Mouse (Mus musculus): ENCODE measurements at regions not wholly inside any gene's neighbourhood (a gene's known extent, or its start where the extent isn't known, plus 50 kb on each side); places are given as distances from the start of the nearest gene placed in this dataset.

- H3K9ac ChIP-seq: no peak overlapping the region
- no peak for ATAC-seq (ENCODE audit: insufficient read depth)
- 33% methylated on average over 4 of the region's 4 CpGs for WGBS (ENCODE audit: insufficient replicate concordance)
- no peaks in the 10 kb centered on the region for H3K27me3 ChIP-seq
- H3K4me2 ChIP-seq: no peak overlapping the region
- H3K4me1 ChIP-seq (replicated peaks): no peaks in the 10 kb centered on the region
- H3K36me3 ChIP-seq (replicated peaks): no peaks in the 10 kb centered on the region
- H3K9me3 ChIP-seq (replicated peaks): no peaks in the 10 kb centered on the region
- H3K4me3 ChIP-seq (replicated peaks): no peak overlapping the region
- H3K27ac ChIP-seq (replicated peaks): no peak overlapping the region
Measured at GRCm38 (mm10) chr4:12620059-12620755, 448.4 kb upstream of the Fam92a start.

- Histone ChIP-seq H3K9ac (no peak overlapping the region), H3K4me2 (no peak overlapping the region), H3K4me1 (replicated peaks) (no peaks in the 10 kb centered on the region), H3K36me3 (replicated peaks) (no peaks in the 10 kb centered on the region), H3K27me3 (no peaks in the 10 kb centered on the region), H3K4me3 (replicated peaks) (no peak overlapping the region), H3K9me3 (replicated peaks) (no peaks in the 10 kb centered on the region), H3K27ac (replicated peaks) (no peak overlapping the region)
- no peak for ATAC-seq (ENCODE audit: insufficient read depth)
- 41% methylated on average over 5 of the region's 5 CpGs for WGBS (ENCODE audit: insufficient replicate concordance)
Measured at GRCm38 (mm10) chr4:12616665-12617064, 444.9 kb upstream of the Fam92a start.

- no peaks in the 10 kb centered on the region for H3K36me3 ChIP-seq (replicated peaks)
- H3K27me3 ChIP-seq: no peaks in the 10 kb centered on the region
- ATAC-seq (ENCODE audit: insufficient read depth): no peak
- H3K4me2 ChIP-seq: no peak overlapping the region
- no peak overlapping the region for H3K9ac ChIP-seq
- 54% methylated on average over 5 of the region's 5 CpGs for WGBS (ENCODE audit: insufficient replicate concordance)
- no peak overlapping the region for H3K27ac ChIP-seq (replicated peaks)
- H3K4me1 ChIP-seq (replicated peaks): no peaks in the 10 kb centered on the region
- H3K9me3 ChIP-seq (replicated peaks): no peaks in the 10 kb centered on the region
- H3K4me3 ChIP-seq (replicated peaks): no peak overlapping the region
Measured at GRCm38 (mm10) chr4:12611511-12611910, 439.7 kb upstream of the Fam92a start.

GRCm38 (mm10) chr4:12601165-12601919 lies 429.5 kb upstream of the Fam92a start:
- no peaks in the 10 kb centered on the region for H3K9me3 ChIP-seq (replicated peaks)
- 69% methylated on average over 15 of the region's 15 CpGs for WGBS (ENCODE audit: insufficient replicate concordance)
- no peak overlapping the region for H3K9ac ChIP-seq
- no peaks in the 10 kb centered on the region for H3K4me1 ChIP-seq (replicated peaks)
- H3K4me2 ChIP-seq: no peak overlapping the region
- H3K36me3 ChIP-seq (replicated peaks): no peaks in the 10 kb centered on the region
- H3K4me3 ChIP-seq (replicated peaks): no peak overlapping the region
- H3K27me3 ChIP-seq: no peaks in the 10 kb centered on the region
- H3K27ac ChIP-seq (replicated peaks): no peak overlapping the region
- no peak for ATAC-seq (ENCODE audit: insufficient read depth)

- no peaks in the 10 kb centered on the region for H3K4me1 ChIP-seq (replicated peaks)
- H3K27me3 ChIP-seq: no peaks in the 10 kb centered on the region
- H3K4me3 ChIP-seq (replicated peaks): no peak overlapping the region
- no peak overlapping the region for H3K4me2 ChIP-seq
- H3K36me3 ChIP-seq (replicated peaks): no peaks in the 10 kb centered on the region
- H3K9ac ChIP-seq: no peak overlapping the region
- H3K27ac ChIP-seq (replicated peaks): no peak overlapping the region
- WGBS (ENCODE audit: insufficient replicate concordance): 71% methylated on average over 10 of the region's 10 CpGs
- H3K9me3 ChIP-seq (replicated peaks): no peaks in the 10 kb centered on the region
- ATAC-seq (ENCODE audit: insufficient read depth): no peak
Measured at GRCm38 (mm10) chr4:12595801-12596515, 424.1 kb upstream of the Fam92a start.

- Histone ChIP-seq H3K4me1 (replicated peaks) (no peaks in the 10 kb centered on the region), H3K36me3 (replicated peaks) (no peaks in the 10 kb centered on the region), H3K9ac (no peak overlapping the region), H3K27ac (replicated peaks) (no peak overlapping the region), H3K4me3 (replicated peaks) (no peak overlapping the region), H3K4me2 (no peak overlapping the region), H3K27me3 (no peaks in the 10 kb centered on the region), H3K9me3 (replicated peaks) (no peaks in the 10 kb centered on the region)
- no peak for ATAC-seq (ENCODE audit: insufficient read depth)
- 52% methylated on average over 3 of the region's 3 CpGs for WGBS (ENCODE audit: insufficient replicate concordance)
Measured at GRCm38 (mm10) chr4:12592973-12593372, 421.2 kb upstream of the Fam92a start.

- H3K9ac ChIP-seq: no peak overlapping the region
- ATAC-seq (ENCODE audit: insufficient read depth): no peak
- H3K4me2 ChIP-seq: no peak overlapping the region
- WGBS (ENCODE audit: insufficient replicate concordance): 61% methylated on average over 4 of the region's 4 CpGs
- H3K4me3 ChIP-seq (replicated peaks): no peak overlapping the region
- H3K27ac ChIP-seq (replicated peaks): no peak overlapping the region
- no peaks in the 10 kb centered on the region for H3K27me3 ChIP-seq
- H3K9me3 ChIP-seq (replicated peaks): no peaks in the 10 kb centered on the region
- no peaks in the 10 kb centered on the region for H3K36me3 ChIP-seq (replicated peaks)
- H3K4me1 ChIP-seq (replicated peaks): no peaks in the 10 kb centered on the region
Measured at GRCm38 (mm10) chr4:12578102-12578501, 406.3 kb upstream of the Fam92a start.

- no peak overlapping the region for H3K27ac ChIP-seq (replicated peaks)
- no peaks in the 10 kb centered on the region for H3K9me3 ChIP-seq (replicated peaks)
- no peak overlapping the region for H3K4me2 ChIP-seq
- H3K9ac ChIP-seq: no peak overlapping the region
- ATAC-seq (ENCODE audit: insufficient read depth): no peak
- H3K4me1 ChIP-seq (replicated peaks): no peaks in the 10 kb centered on the region
- no peak overlapping the region for H3K4me3 ChIP-seq (replicated peaks)
- H3K36me3 ChIP-seq (replicated peaks): no peaks in the 10 kb centered on the region
- no peaks in the 10 kb centered on the region for H3K27me3 ChIP-seq
Measured at GRCm38 (mm10) chr4:12571881-12572280, 400.1 kb upstream of the Fam92a start.

- Histone ChIP-seq H3K4me3 (replicated peaks) (no peak overlapping the region), H3K9ac (no peak overlapping the region), H3K4me2 (no peak overlapping the region), H3K27me3 (no peaks in the 10 kb centered on the region), H3K27ac (replicated peaks) (no peak overlapping the region), H3K9me3 (replicated peaks) (no peaks in the 10 kb centered on the region), H3K4me1 (replicated peaks) (no peaks in the 10 kb centered on the region), H3K36me3 (replicated peaks) (no peaks in the 10 kb centered on the region)
- WGBS (ENCODE audit: insufficient replicate concordance): 54% methylated on average over 7 of the region's 7 CpGs
- ATAC-seq (ENCODE audit: insufficient read depth): no peak
Measured at GRCm38 (mm10) chr4:12570689-12571088, 398.9 kb upstream of the Fam92a start.

- H3K4me2 ChIP-seq: no peak overlapping the region
- no peak overlapping the region for H3K4me3 ChIP-seq (replicated peaks)
- no peak for ATAC-seq (ENCODE audit: insufficient read depth)
- no peaks in the 10 kb centered on the region for H3K36me3 ChIP-seq (replicated peaks)
- 40% methylated on average over 5 of the region's 5 CpGs for WGBS (ENCODE audit: insufficient replicate concordance)
- H3K9me3 ChIP-seq (replicated peaks): no peaks in the 10 kb centered on the region
- H3K9ac ChIP-seq: no peak overlapping the region
- no peak overlapping the region for H3K27ac ChIP-seq (replicated peaks)
- no peaks in the 10 kb centered on the region for H3K27me3 ChIP-seq
- no peaks in the 10 kb centered on the region for H3K4me1 ChIP-seq (replicated peaks)
Measured at GRCm38 (mm10) chr4:12567643-12568042, 395.8 kb upstream of the Fam92a start.

GRCm38 (mm10) chr4:12563016-12563415 lies 391.2 kb upstream of the Fam92a start:
- no peaks in the 10 kb centered on the region for H3K9me3 ChIP-seq (replicated peaks)
- H3K9ac ChIP-seq: no peak overlapping the region
- H3K36me3 ChIP-seq (replicated peaks): no peaks in the 10 kb centered on the region
- H3K27me3 ChIP-seq: no peaks in the 10 kb centered on the region
- no peak overlapping the region for H3K4me2 ChIP-seq
- WGBS (ENCODE audit: insufficient replicate concordance): 38% methylated on average over 1 of the region's 1 CpGs
- H3K4me3 ChIP-seq (replicated peaks): no peak overlapping the region
- ATAC-seq (ENCODE audit: insufficient read depth): no peak
- H3K27ac ChIP-seq (replicated peaks): no peak overlapping the region
- H3K4me1 ChIP-seq (replicated peaks): no peaks in the 10 kb centered on the region

Data from liver, embryonic 15.5 days (tissue).